Mouse (Mus musculus) telencephalon, adult 2 months (tissue): ENCODE data around the gene Sept8.

Source experiments
- DNase-seq: peaks from one replicate; pipeline ENCODE4 v3.0.0-alpha.2; 2011; ENCODE audit warnings: low read depth, low spot score

Gene Sept8

GRCm38 (mm10) chr11:53519207-53520121, at the start of gene Sept8:
Gene Sept8, plus strand, starts transcription at chr11:53519257.
- DNase-seq = no peak

- DNase-seq = no peak
These were observed 49.6 kb upstream of the Sept8 start for GRCm38 (mm10) chr11:53469294-53469967.

GRCm38 (mm10) chr11:53469968-53470695, 48.9 kb upstream of the Sept8 start, which contains the start of gene Gm9837:
Gene Gm9837, minus strand, starts transcription at chr11:53470479.
- DNase-seq = peak; percentile 95

DNA sequence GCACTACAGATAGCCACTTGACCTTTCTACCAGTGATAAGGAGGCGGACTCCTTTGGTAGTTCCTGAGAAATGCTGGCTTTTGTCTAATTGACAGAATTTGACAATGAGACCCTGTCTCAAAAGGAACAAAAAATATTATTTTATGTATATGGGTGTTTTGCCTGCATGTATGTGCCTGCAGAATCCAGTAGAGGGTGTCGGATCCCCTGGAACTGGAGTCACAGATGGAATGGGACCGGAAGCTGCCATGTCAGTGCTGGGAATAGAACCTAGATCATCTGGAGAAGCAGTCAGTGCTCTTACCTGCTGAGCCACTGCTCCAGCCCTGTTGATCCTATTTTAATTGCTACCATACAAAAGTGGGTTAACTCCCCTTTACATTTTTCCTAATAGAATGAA, 46.3 kb upstream of the Sept8 start:
- no peak for DNase-seq

- no peak for DNase-seq
These were observed 43.4 kb upstream of the Sept8 start for GRCm38 (mm10) chr11:53475620-53476019.

- DNase-seq = no peak
These were observed 41.2 kb upstream of the Sept8 start for GRCm38 (mm10) chr11:53477833-53478232.

GRCm38 (mm10) chr11:53478383-53479170, 40.5 kb upstream of the Sept8 start:
- no peak for DNase-seq

GRCm38 (mm10) chr11:53479171-53479782, 39.8 kb upstream of the Sept8 start:
- DNase-seq = no peak

DNA sequence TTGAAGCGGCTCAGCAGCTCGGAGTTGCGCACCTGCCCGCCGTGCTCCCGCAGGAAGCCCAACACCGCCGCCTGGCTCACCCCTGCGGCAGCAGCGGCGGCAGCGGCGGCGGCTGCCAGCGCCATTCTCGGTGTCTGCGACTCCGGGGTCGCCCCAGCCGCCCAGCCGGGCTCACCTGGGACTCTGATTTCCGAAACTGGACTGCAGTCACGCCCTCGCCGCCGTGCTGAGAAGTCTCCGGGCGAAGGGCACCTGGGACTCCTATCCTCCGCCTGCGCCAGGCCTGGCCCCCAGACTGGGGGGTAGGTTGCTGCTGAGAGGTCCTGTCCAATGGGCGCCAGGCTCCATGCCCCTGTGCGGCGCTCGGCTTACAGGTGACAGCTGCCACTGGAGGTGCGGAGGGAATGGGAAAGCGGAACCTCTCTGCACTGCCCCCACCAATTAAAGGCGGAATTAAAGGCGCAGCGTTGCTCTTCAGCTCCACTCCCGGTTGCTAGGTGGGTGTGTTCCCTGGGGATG, 39.2 kb upstream of the Sept8 start, which contains the start of the genes Gm9945 and Sowaha:
Gene Gm9945 (plus strand): TSS at position 384 of the 519 bp plus-strand sequence.
Gene Sowaha (minus strand): TSS at position 492 of the 519 bp plus-strand sequence.
- DNase-seq = peak; percentile 79

DNA sequence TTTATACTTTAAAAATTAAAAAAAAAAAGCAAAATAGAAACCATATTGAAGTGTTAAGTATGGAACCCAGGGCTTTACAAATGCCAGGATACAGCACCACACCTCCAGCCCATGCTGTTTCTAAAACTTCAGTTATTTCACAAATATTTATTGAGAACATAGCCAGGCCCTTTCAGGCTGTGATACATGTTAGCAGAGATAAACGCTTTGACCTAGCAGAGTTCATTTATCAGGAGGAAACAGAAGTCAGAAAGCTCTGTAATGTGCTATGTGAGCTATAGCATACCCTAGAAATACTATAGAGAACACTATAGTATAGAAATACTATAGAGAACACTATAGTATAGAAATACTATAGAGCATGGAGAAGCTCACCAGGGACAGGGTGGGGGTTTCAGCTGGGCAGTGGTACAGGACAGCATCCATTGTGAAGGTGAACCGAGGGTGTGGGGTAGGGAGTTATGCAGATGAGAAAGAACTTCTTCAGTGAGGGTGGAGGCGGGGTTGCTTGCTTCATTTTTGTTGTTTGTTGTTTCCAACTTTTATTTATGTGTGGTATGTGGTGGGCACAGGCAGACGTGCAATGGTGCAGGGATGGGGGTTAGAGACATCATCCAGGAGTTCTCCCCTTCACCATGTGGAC, 37.8 kb upstream of the Sept8 start:
- no peak for DNase-seq

DNA sequence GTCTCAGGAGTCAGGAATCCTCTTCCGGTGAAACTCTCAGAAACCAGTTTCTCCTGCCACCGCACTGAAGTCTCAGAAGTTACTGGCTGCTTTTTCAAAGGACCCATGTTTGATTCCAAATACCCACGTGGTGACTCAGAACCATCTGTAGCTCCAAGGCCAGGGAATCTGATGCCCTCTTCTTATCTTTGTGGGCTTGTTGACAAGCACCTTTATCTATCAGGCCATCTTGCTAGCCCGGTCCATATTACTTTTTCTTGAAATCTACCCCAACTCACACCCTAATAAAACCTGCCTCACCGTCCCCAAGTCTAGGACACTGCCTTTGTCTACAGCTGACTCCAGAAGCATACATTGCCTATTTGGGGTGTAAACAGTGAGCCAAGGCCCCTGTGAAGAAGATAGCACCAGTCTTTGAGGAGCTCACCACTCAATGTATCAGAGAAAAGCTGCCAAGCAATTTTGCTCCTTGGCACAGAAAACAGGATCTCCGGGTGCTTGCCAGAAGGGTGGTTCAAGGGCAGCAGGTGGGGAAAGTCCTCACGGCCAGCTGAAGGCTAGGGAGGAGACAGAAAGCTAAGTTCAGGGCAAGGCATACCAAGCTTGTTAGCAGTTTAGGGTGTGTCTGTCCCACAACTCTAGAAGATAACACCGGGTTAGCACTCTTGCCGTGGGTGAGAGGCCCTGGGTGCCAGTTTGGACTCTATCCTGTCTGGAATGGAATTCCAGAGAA, 35.7 kb upstream of the Sept8 start:
- DNase-seq = no peak

DNA sequence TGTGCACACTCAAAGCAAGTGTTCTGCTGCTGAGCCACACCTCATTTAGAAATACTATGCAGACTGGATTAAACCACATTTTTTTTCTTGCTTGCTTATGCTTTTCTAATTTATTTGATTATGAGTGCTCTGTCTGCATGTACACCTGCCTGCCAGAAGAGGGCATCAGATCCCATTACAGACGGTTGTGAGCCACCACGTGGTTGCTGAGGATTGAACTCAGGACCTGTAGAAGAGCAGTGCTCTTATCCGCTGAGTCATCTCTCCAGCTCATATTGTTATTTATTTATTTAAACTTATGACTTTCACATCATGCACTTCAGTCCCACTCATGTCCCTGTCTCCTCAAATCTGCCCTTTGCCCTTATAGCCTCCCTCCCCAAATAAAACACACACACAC, 33.3 kb upstream of the Sept8 start:
- DNase-seq = no peak

DNA sequence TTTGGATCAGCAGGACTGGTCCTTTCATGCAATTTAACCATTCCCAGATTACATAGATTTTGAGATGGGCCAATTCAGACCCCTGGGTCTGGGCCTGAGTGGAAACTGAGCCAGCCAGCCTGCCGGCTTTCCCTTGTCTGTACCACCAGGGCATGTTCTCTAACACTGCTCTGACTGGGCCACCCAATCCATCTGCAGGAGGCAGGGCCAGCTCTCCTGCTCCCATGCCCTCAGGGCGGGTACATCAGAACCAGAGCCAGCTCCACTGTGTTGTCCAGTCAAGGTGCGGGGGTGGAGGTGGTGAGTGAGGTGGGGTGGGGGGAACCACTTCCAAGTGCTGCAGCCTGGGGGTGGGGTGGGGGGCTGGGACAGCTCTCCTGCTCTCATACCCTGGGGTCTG, 32.7 kb upstream of the Sept8 start:
- DNase-seq = no peak

GRCm38 (mm10) chr11:53486822-53487594, 32.0 kb upstream of the Sept8 start:
- no peak for DNase-seq

DNA sequence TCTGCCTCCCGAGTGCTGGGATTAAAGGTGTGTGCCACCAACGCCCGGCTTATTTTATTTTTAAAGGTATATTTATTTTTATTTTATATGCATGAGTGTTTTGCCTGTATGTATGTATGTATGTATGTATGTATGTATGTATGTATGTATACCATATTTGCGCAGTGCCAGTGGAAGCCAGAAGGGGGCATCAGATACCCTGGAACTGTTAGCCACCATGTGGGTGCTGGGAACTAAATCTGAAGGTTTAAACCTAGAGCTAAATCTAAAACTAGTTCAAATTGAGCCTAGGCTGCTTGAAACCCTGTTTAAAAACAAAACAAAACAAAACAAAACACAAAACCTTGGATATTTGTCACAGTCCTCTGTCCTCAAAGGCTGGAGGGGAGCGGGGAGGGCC, 30.1 kb upstream of the Sept8 start:
- DNase-seq = no peak

- DNase-seq = no peak
These were observed 29.6 kb upstream of the Sept8 start for GRCm38 (mm10) chr11:53489421-53489820.

- DNase-seq = no peak
These were observed 27.1 kb upstream of the Sept8 start for GRCm38 (mm10) chr11:53491954-53492401.

DNA sequence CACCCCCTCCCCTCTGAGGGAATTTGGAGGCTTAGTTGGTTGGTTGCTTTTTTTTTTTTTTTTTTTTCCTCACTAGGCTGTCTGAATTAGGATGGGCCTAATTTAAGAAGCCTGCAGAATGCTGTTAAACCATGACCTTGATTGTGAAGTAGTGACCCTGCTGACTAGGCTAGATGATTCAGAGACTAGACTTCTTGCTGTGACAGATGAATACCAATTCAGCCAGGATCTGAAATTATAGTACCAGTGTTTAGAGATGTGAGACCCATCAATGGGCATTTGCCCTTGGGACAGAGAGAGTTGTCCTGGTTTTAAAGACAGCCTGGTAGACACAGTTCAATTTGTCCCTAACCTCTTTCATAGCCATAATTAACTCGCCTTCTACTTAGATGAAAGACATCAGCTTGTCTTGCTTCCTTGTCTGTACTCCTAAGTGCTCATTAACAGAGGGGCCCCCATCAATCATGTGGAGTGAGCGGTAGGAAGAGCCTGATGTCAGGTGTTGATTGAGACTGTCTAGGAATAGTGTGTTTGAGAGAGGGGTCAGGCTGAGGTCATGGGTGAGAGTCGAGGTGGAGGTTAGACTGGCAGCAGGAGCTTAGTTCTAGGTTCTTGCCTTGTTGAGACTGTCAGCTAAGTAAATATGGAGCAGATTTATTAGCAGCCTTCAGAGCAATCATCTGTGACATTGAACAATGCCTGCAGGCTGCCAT, 25.7 kb upstream of the Sept8 start:
- no peak for DNase-seq
